9 mouse cellular contexts compared by ENCODE assay signal in the genomic region with DNA sequence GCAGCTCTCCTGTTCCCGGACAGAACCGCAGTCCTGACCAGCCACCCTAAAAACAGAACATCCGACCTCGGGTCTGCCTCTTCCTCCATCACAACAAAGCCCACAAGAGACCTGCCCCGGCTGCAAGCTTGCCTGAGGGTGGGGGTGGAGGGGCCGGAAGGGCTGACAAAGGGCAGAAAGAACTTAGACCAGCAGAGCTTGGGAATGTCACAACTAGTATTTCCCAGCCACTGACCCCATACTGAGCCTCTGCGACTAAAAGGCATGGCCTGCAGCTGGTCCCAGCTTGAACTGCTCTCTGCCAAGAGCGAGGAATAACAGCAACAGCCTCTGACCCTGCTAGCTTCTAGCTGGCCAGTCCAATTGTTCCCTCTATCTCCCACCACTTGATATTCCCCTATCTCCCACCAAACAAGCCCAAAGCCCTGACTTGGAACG. TPM values are rescaled to one million over a fixed set of nuclear protein-coding genes. Genes with fewer than 3 reads are reported as not detected.
DNase-seq lines count a peak whose midpoint lies in the region; ATAC-seq and TF ChIP-seq lines count a peak whose summit lies in the region.
"Had no signal": no experiment of that assay in that cellular context is flagged by ENCODE, and none has a peak within 500 bp of the region (broad histone marks: within the 10 kb centered on the region; RNA-seq: fewer than 3 reads in every experiment).

No protein-coding gene starts in this region.

- H3K9ac ChIP-seq in lung, embryonic 14.5 days = no peak overlapping the region
- 0 out of 2 replicates have a peak overlapping the region, but pooled peaks have one; percentile 12 for H3K9ac ChIP-seq in neural tube, embryonic 13.5 days

- 0 out of 2 replicates have a peak, but pooled peaks have one; percentile 41 for ATAC-seq in lung, embryonic 14.5 days (ENCODE audit: insufficient read depth)
- peak; percentile 49; the same call in 1 of the 2 replicates for ATAC-seq in neural tube, embryonic 13.5 days (ENCODE audit: low read depth)
- ATAC-seq: Patski had no signal

- peak; percentile 66 for DNase-seq in lung, embryonic 14.5 days
- DNase-seq in lung, adult 2 months = no peak
- peak; percentile 64 to 66 for DNase-seq in heart, postnatal 10 days
- DNase-seq in kidney, postnatal 4 days = peak; percentile 59 to 69
- DNase-seq in thymus, postnatal 4 days = no peak
- no peak for DNase-seq in ovary, adult 18-20 months (ENCODE audit: low spot score)
- no peak for DNase-seq in spleen, postnatal 4 days (ENCODE audit: low spot score in 2 of 2)

- TF ChIP-seq POLR2A in lung, adult 2 months (IDR thresholded peaks at IDR 0.05; ENCODE audit: borderline replicate concordance, extremely low read depth, low read depth, low read length) = no peak

- WGBS in lung, embryonic 14.5 days = 28% methylated on average over 9 of the region's 9 CpGs
- WGBS in lung, adult 2 months = 23% methylated on average over 9 of the region's 9 CpGs
- WGBS in neural tube, embryonic 13.5 days = 8% methylated on average over 9 of the region's 9 CpGs

- no peaks in the 10 kb centered on the region for H3K27me3 ChIP-seq in lung, embryonic 14.5 days (ENCODE audit: insufficient read depth, low read length)
- no peaks in the 10 kb centered on the region for H3K27me3 ChIP-seq in neural tube, embryonic 13.5 days
- H3K27me3 ChIP-seq: Patski had no signal

- H3K4me1 ChIP-seq in lung, embryonic 14.5 days (ENCODE audit: insufficient read depth) = peaks cover 7% of the 10 kb centered on the region
- peaks cover 10% of the 10 kb centered on the region for H3K4me1 ChIP-seq in lung, adult 2 months (ENCODE audit: control insufficient read depth, insufficient read depth, low read length)
- H3K4me1 ChIP-seq in neural tube, embryonic 13.5 days (replicated peaks) = peaks cover 46% of the 10 kb centered on the region

- TF ChIP-seq CTCF in lung, embryonic 14.5 days (IDR thresholded peaks at IDR 0.05; ENCODE audit: low read depth) = no peak
- TF ChIP-seq CTCF in lung, adult 2 months (IDR thresholded peaks at IDR 0.05; ENCODE audit: insufficient read depth, low read length) = no peak

- H3K4me3 ChIP-seq in lung, embryonic 14.5 days (ENCODE audit: low read depth, low read length) = no peak overlapping the region
- H3K4me3 ChIP-seq in lung, adult 2 months (replicated peaks; ENCODE audit: extremely low read depth, low read depth, low read length) = no peak overlapping the region
- H3K4me3 ChIP-seq in neural tube, embryonic 13.5 days = no peak overlapping the region

- H3K27ac ChIP-seq in lung, embryonic 14.5 days (ENCODE audit: low read depth) = no peak overlapping the region
- H3K27ac ChIP-seq in neural tube, embryonic 13.5 days (replicated peaks) = peak overlapping the region; percentile 55; the same call in 1 of the 2 replicates

- no peaks in the 10 kb centered on the region for H3K9me3 ChIP-seq in lung, embryonic 14.5 days (ENCODE audit: low read depth, low read length)
- H3K9me3 ChIP-seq in neural tube, embryonic 13.5 days = no peaks in the 10 kb centered on the region

- intact Hi-C loops in heart, postnatal 10 days (cut with DNase I) = loop anchor here (5.0 kb wide), 1 partner anchor 33 kb away; no protein-coding TSS in a partner anchor

- H3K4me2 ChIP-seq in lung, embryonic 14.5 days = no peak overlapping the region
- H3K4me2 ChIP-seq in neural tube, embryonic 13.5 days = 0 out of 2 replicates have a peak overlapping the region, but pooled peaks have one; percentile 7

- H3K36me3 ChIP-seq in lung, embryonic 14.5 days (ENCODE audit: insufficient read depth) = peaks cover 17% of the 10 kb centered on the region; the same call in 1 of the 2 replicates
- H3K36me3 ChIP-seq in neural tube, embryonic 13.5 days = peaks cover 8% of the 10 kb centered on the region

RNA-seq across cellular contexts. Expression of a gene that starts 36.5 kb away (rescaled TPM):
- polyA plus RNA-seq in lung, embryonic 14.5 days (2014; fragmentation: Nextera tagmentation; extraction: Ambion mirVana) = 117 and 118 TPM in 2 replicates
- polyA plus RNA-seq in lung, adult 2 months (2012; rRNA removed) = 32.9 and 54.1 TPM in 2 replicates
- 10 to 100 TPM; 62.5 to 74.8 TPM for total RNA-seq in heart, postnatal 10 days (2021)
- polyA plus RNA-seq in neural tube, embryonic 13.5 days (2015; fragmentation: Nextera tagmentation; extraction: Ambion mirVana) = 79.3 TPM in 2 replicates

Comparison
In these comparisons a context has a peak if more than half of its experiments do, and no peak if none do; other contexts are left out.
1. DNase-seq: peak in lung, embryonic 14.5 days (single experiment), heart, postnatal 10 days (2 of 2) and kidney, postnatal 4 days (2 of 2); none in lung, adult 2 months (single experiment), thymus, postnatal 4 days (single experiment), ovary, adult 18-20 months (single experiment) and spleen, postnatal 4 days (0 of 2).